Mouse (Mus musculus) embryonic facial prominence, embryonic 12.5 days (tissue): ENCODE results near the gene Ehd3. TPM values are rescaled to one million over a fixed set of nuclear protein-coding genes. Genes with fewer than 3 reads are reported as not detected.
"Not testable (repeated sequence)": the region's sequence is repeated elsewhere in the genome, so short reads cannot be mapped to it uniquely, and the experiment has no call there.

Experiments used
- ATAC-seq: fragments of 200-750 bp; cut with Nextera tagmentation; 2 replicates; pipeline ENCODE4 v1.8.0; 2017; ENCODE audit not compliant: insufficient number of reproducible peaks, insufficient read depth, low FRiP score, low TSS enrichment
- H3K27ac ChIP-seq: fragments of 300-500 bp; sonication (generic); 2 replicates; pipeline ENCODE4 v1.5.1; 2016; ENCODE audit warnings: mild to moderate bottlenecking
- H3K27me3 ChIP-seq: fragments of 300-500 bp; sonication (generic); 2 replicates; pipeline ENCODE4 v1.6.1; 2016; ENCODE audit warnings: mild to moderate bottlenecking, moderate library complexity
- H3K36me3 ChIP-seq: fragments of 300-500 bp; sonication (generic); 2 replicates; pipeline ENCODE4 v1.6.1; 2016; ENCODE audit warnings: mild to moderate bottlenecking
- H3K4me1 ChIP-seq: fragments of 300-500 bp; sonication (generic); 2 replicates; pipeline ENCODE4 v1.6.1; 2016
- H3K4me2 ChIP-seq: fragments of 300-500 bp; sonication (generic); replicated peaks from 2 replicates; pipeline ENCODE4 v1.6.1; 2016; ENCODE audit warnings: mild to moderate bottlenecking, moderate library complexity
- H3K4me3 ChIP-seq: fragments of 300-500 bp; sonication (generic); 2 replicates; pipeline ENCODE4 v1.5.1; 2016; ENCODE audit warnings: mild to moderate bottlenecking
- H3K9ac ChIP-seq: fragments of 300-500 bp; sonication (generic); 2 replicates; pipeline ENCODE4 v1.6.1; 2016; ENCODE audit warnings: mild to moderate bottlenecking, moderate library complexity
- H3K9me3 ChIP-seq: fragments of 300-500 bp; sonication (generic); 2 replicates; pipeline ENCODE4 v1.6.1; 2016; ENCODE audit warnings: mild to moderate bottlenecking, moderate library complexity
- WGBS: fragments of 180-500 bp; shearing (Covaris S2); methylation state at CpG from one replicate; pipeline ENCODE4 v1.1.7; 2016; 5-methylcytosine and 5-hydroxymethylcytosine counted together
- polyA plus RNA-seq: library from polyadenylated mRNA; unstranded; fragments of >200 nt; fragmentation: Nextera tagmentation; extraction: Ambion mirVana; gene quantifications from 2 replicates; pipeline ENCODE4 v1.2.1, GENCODE M21; 2016

Ehd3 gene
- polyA plus RNA-seq, 1 experiment from 2014 or later: 6.3 TPM

DNA sequence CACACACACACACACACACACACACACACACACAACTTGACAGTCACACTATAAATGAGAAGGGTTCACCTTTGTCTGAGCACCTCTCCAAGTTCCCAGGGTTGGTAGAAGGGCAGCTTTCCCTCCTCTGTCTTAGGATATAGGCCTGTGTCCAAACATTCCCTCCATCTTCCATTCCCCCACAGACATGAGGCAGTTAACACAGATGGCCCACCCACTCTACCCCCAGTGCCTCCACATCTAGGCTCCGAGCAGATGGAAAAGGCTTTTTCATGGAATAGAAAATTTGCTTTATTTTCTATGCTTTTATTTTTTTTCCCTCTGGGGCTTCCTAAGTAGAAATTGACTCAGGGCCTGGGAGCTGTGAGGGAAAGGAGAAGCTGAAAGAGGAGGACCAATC lies 26.6 kb downstream of the Ehd3 start:
- Histone ChIP-seq H3K4me1 (no peaks in the 10 kb centered on the region), H3K27ac (no peak overlapping the region), H3K4me2 (no peak overlapping the region), H3K4me3 (no peak overlapping the region), H3K36me3 (0 out of 2 replicates have a peak, but pooled peaks cover 6% of the 10 kb centered on the region), H3K27me3 (no peaks in the 10 kb centered on the region), H3K9ac (no peak overlapping the region), H3K9me3 (no peaks in the 10 kb centered on the region)
- ATAC-seq: no peak
- 76% methylated on average over 1 of the region's 1 CpGs for WGBS

DNA sequence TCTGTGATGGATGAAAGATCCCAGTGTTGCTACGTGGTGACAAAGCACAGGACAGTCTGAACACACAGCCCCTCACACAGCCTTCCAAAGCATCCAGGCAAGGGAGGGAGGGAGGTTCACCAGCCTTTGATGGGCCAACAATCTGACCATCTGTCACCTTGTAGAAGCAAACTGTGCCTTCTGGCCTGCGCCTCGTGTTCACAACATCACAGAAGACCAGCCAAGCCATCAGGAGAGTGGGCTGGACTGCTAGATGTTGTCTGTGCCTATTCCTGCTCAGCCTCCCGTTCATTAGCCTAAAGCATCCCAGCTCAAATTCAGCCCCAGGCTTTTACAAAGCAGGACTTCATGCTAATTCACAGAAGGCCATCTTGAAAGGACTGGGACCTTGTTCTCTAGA lies 27.5 kb downstream of the Ehd3 start:
- H3K9ac ChIP-seq: no peak overlapping the region
- H3K4me1 ChIP-seq: no peaks in the 10 kb centered on the region
- ATAC-seq: no peak
- no peak overlapping the region for H3K4me2 ChIP-seq
- no peaks in the 10 kb centered on the region for H3K27me3 ChIP-seq
- WGBS: 73% methylated on average over 4 of the region's 4 CpGs
- no peak overlapping the region for H3K27ac ChIP-seq
- 0 out of 2 replicates have a peak, but pooled peaks cover 6% of the 10 kb centered on the region for H3K36me3 ChIP-seq
- no peak overlapping the region for H3K4me3 ChIP-seq
- H3K9me3 ChIP-seq: no peaks in the 10 kb centered on the region

DNA sequence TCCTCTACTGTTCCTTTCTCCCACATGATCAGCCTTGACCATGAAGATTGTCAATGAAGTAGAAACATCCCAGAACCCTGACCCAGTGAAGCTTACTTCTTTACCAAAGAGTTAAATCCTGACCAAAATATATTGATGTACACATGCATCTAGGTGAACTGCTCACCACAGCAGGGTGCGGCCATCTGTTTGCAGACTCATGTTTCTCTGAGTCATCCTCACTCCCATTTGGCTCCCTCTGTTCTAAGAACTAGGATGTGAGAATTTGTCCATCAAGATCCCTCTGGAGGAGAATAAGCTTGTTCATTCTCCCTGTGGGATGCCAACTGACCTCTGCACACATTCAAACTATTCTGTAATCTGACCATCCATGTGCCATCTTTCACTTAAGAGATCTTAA lies 29.0 kb downstream of the Ehd3 start:
- H3K9ac ChIP-seq: no peak overlapping the region
- no peak for ATAC-seq
- no peaks in the 10 kb centered on the region for H3K9me3 ChIP-seq
- no peak overlapping the region for H3K4me3 ChIP-seq
- no peaks in the 10 kb centered on the region for H3K4me1 ChIP-seq
- H3K36me3 ChIP-seq: 0 out of 2 replicates have a peak, but pooled peaks cover 6% of the 10 kb centered on the region
- WGBS: 94% methylated on average over 1 of the region's 1 CpGs
- H3K27me3 ChIP-seq: no peaks in the 10 kb centered on the region
- no peak overlapping the region for H3K27ac ChIP-seq
- no peak overlapping the region for H3K4me2 ChIP-seq

DNA sequence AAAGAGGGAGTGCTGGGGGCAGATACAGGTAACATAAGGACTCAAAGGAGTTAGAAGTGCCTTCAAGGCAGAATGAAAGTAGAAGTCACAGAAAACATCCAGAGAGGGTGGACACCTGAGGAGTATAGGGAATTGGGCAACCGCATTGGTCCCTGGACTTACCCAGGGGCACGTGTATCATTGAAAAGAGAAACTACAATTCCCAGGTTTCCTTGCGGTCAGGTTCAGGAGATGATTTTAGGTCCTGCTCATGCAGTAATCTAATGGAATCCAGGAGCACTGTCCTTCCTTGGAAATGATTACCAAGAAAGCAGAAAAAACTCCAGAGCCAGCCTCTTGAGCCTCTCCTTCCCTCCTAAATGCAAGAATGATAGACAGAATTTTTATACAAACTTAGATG lies 29.5 kb downstream of the Ehd3 start:
- no peak for ATAC-seq
- H3K9ac ChIP-seq: no peak overlapping the region
- 79% methylated on average over 3 of the region's 3 CpGs for WGBS
- H3K27me3 ChIP-seq: no peaks in the 10 kb centered on the region
- 0 out of 2 replicates have a peak, but pooled peaks cover 6% of the 10 kb centered on the region for H3K36me3 ChIP-seq
- H3K4me2 ChIP-seq: no peak overlapping the region
- no peak overlapping the region for H3K27ac ChIP-seq
- H3K9me3 ChIP-seq: no peaks in the 10 kb centered on the region
- H3K4me1 ChIP-seq: no peaks in the 10 kb centered on the region
- no peak overlapping the region for H3K4me3 ChIP-seq

DNA sequence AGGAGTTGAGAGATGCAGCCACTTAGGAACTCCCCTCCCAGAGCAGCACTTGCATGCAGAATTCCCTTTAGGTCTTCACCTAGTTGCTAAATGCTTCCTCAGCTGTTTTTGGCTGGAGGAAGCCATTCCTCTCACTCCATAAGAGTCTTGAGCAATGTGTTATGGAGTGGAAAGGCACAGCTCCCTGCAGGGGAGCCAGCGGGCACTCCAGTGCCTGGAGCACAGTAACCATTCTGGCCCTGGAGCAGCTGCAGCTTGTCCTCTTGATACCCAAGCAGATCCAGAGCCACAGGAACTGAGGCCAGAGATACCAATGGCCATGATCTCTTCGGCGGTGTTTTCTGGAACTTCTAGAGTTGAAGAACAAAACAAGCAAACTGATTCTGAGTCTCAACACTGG lies 32.7 kb downstream of the Ehd3 start:
- no peak overlapping the region for H3K4me2 ChIP-seq

DNA sequence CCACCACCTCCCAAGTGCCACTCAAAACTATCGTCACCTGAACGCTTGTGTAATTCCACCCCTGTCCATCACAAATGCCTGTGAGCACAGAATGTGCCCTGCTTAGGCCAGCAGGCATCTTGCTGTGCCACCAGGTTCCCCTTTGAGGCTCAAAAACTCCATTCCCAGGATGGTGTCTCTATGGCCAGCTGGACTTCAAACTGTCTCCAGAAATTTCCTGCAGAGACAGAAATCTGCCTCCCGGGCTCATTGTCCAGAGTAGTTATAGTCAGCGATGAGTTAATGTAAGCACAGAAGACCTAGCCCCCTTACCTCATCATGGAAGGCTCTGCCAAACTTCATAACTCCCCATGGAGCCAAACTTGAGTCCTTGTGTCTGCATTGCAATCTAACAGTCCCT lies 33.3 kb downstream of the Ehd3 start:
- H3K4me2 ChIP-seq: no peak overlapping the region
- no peak for ATAC-seq
- no peaks in the 10 kb centered on the region for H3K27me3 ChIP-seq
- no peak overlapping the region for H3K4me3 ChIP-seq
- no peaks in the 10 kb centered on the region for H3K9me3 ChIP-seq
- 87% methylated on average over 4 of the region's 4 CpGs for WGBS
- no peak overlapping the region for H3K9ac ChIP-seq
- H3K36me3 ChIP-seq: no peaks in the 10 kb centered on the region
- H3K4me1 ChIP-seq: no peaks in the 10 kb centered on the region
- no peak overlapping the region for H3K27ac ChIP-seq

More for the DNA sequence above, 32.7 kb downstream of the Ehd3 start:
- 98% methylated on average over 3 of the region's 3 CpGs for WGBS
- ATAC-seq: no peak
- H3K36me3 ChIP-seq: no peaks in the 10 kb centered on the region
- H3K27ac ChIP-seq: no peak overlapping the region
- H3K4me3 ChIP-seq: no peak overlapping the region
- no peaks in the 10 kb centered on the region for H3K4me1 ChIP-seq
- H3K27me3 ChIP-seq: no peaks in the 10 kb centered on the region
- no peaks in the 10 kb centered on the region for H3K9me3 ChIP-seq
- H3K9ac ChIP-seq: no peak overlapping the region

DNA sequence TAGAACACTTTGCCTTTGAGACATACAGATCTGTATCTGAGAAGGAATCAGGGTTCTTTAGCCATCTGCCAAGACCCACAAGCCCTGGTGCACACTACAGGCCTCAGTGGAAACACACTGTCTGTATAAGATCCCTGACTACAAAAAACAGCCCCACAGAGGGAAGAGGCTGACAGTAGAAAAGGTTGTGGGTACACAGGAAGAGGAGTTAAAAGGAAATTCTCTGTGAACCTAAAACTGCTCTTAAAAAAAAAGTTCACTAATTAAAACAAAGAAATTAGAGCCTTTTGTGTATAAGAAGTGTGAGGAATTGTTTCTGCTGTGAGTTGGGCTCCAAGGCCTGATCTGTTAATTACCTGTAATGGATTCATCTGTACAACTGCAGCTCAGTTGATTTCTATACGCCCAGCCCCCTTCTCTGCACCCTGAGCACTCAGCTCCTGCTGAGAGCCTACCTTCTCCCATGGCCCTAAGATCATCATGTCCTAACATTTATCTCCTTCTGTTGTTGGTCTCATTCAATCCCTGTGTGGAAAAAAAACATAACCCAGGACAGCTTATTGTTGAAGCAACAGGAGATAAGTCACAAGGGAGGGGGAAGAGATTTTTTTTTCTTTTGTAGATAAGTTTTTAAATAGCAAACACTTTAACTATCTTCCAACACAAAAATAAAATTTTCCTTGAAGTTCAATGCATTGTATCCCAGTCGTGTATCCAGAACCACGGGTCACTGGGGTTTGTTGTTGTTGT lies 35.3 kb downstream of the Ehd3 start:
- H3K27ac ChIP-seq: no peak overlapping the region
- no peaks in the 10 kb centered on the region for H3K36me3 ChIP-seq
- no peaks in the 10 kb centered on the region for H3K9me3 ChIP-seq
- 61% methylated on average over 3 of the region's 3 CpGs for WGBS
- H3K4me1 ChIP-seq: no peaks in the 10 kb centered on the region
- no peak overlapping the region for H3K4me2 ChIP-seq
- no peak for ATAC-seq
- no peaks in the 10 kb centered on the region for H3K27me3 ChIP-seq
- H3K4me3 ChIP-seq: no peak overlapping the region
- H3K9ac ChIP-seq: no peak overlapping the region

DNA sequence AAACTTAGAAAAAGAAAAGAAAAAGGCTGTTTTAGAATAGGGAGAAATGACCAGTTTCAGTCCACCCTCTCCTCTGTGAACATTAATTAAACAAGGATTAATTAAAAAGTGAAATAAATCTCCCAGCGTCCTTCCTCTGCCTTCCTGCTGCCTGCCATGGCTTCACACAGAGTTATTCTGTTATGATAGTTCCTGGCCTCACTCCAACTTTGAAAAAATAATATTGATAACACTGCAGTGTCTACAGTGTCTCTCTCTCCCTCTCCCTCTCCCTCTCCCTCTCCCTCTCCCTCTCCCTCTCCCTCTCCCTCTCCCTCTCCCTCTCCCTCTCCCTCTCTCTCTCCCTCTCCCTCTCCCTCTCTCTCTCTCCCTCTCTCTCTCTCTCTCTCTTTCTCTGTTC lies 35.9 kb downstream of the Ehd3 start:
- not testable (repeated sequence) for H3K9ac ChIP-seq, H3K36me3 ChIP-seq, H3K4me1 ChIP-seq, H3K4me2 ChIP-seq, H3K27ac ChIP-seq, H3K9me3 ChIP-seq, H3K27me3 ChIP-seq, ATAC-seq, H3K4me3 ChIP-seq
- 48% methylated on average over 1 of the region's 1 CpGs for WGBS

DNA sequence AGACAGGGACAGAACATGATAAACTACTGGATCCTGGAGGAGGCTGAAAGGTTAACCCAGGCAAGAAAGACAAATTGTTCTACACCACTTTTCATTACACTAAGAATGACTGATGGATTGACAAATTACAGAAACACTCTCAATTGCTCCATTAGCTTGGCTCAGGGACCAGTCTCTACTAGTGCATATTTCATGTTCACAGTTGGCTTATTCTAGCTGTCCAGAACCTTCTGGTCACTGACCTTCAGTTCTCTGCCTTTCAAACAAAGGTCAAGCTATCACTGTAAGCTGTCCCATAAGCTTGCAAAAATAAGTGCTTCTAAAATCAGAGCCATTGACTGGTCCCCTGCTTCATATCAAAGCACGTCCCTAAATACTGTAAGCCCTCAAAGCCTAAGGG lies 39.0 kb downstream of the Ehd3 start:
- no peak overlapping the region for H3K27ac ChIP-seq
- 77% methylated on average over 1 of the region's 1 CpGs for WGBS

DNA sequence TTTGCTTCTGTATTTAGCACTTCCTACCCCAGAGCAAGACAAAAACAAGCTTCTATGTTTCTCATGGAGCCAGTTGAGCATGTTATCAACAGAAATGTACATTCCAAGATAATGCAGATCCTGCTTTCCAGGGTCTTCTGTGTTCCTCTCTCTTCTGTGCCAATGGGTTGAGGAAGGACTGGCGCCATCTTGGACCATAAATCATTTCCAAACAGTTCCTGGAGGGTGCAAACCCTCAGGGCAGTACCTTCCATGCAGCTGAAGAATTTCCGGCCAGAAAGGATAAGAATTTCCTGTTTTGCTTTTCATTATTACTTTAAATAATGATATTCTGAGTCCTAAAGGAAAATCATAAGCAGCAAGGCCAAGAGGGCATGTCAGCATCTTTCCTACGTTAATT lies 41.7 kb downstream of the Ehd3 start:
- no peak for ATAC-seq
- H3K36me3 ChIP-seq: no peaks in the 10 kb centered on the region
- no peak overlapping the region for H3K4me3 ChIP-seq
- no peaks in the 10 kb centered on the region for H3K4me1 ChIP-seq
- H3K27me3 ChIP-seq: no peaks in the 10 kb centered on the region
- no peak overlapping the region for H3K27ac ChIP-seq
- H3K9me3 ChIP-seq: no peaks in the 10 kb centered on the region
- no peak overlapping the region for H3K4me2 ChIP-seq
- WGBS: 69% methylated on average over 3 of the region's 3 CpGs
- no peak overlapping the region for H3K9ac ChIP-seq

More for the DNA sequence above, 39.0 kb downstream of the Ehd3 start:
- Histone ChIP-seq H3K4me1 (no peaks in the 10 kb centered on the region), H3K27me3 (no peaks in the 10 kb centered on the region), H3K4me3 (no peak overlapping the region), H3K9me3 (no peaks in the 10 kb centered on the region), H3K4me2 (no peak overlapping the region), H3K9ac (no peak overlapping the region), H3K36me3 (no peaks in the 10 kb centered on the region)
- no peak for ATAC-seq

DNA sequence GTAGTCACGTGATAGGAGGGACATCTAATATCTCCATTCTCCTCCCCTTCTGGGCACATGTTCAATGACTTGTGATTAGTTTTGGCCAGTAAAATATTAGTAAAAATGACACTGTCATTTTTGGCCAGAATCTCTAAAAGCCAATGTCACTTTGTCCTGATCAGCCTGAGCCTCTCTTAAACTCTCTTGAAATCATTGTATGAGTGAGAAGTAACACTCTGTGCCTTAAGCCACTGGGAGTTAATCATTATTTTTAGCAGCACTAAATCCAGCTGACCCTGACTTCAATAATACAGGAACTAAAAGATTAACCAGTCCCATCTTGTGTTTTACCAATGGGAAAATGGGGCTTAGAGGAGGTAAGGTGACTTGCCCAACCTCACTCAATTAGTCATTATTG lies 43.5 kb downstream of the Ehd3 start:
- 77% methylated on average over 1 of the region's 1 CpGs for WGBS
- no peak for ATAC-seq
- Histone ChIP-seq H3K4me3 (no peak overlapping the region), H3K4me2 (no peak overlapping the region), H3K4me1 (no peaks in the 10 kb centered on the region), H3K27ac (no peak overlapping the region), H3K9ac (no peak overlapping the region), H3K9me3 (no peaks in the 10 kb centered on the region), H3K36me3 (no peaks in the 10 kb centered on the region), H3K27me3 (no peaks in the 10 kb centered on the region)

DNA sequence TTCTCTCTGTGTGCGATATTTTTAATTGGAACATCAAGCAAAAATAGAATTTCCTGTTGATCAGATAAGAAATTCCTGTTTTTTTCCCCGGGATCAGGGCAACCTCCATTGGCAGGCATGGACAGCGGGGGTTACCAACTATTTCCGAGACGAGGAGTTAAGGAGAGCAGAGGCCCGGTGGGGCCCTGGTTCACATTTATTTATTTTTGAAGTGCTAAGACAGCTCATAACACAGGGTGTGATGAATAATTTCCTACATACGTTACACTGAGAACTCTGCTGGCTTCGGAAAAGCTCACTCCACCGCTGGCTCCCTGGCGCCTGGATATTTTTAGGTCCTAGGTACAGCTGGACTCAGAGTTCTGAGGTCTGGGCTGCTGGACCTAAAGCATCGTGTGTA lies 49.1 kb downstream of the Ehd3 start:
- Histone ChIP-seq H3K4me1 (no peaks in the 10 kb centered on the region), H3K4me2 (no peak overlapping the region), H3K4me3 (no peak overlapping the region), H3K9me3 (no peaks in the 10 kb centered on the region), H3K27me3 (no peaks in the 10 kb centered on the region), H3K9ac (no peak overlapping the region), H3K27ac (no peak overlapping the region), H3K36me3 (no peaks in the 10 kb centered on the region)
- ATAC-seq: no peak
- WGBS: 79% methylated on average over 11 of the region's 11 CpGs
